Mouse (Mus musculus) ES-Bruce4 (cell line): ENCODE data around the gene Cish. TPM values are rescaled to one million over a fixed set of nuclear protein-coding genes. Genes with fewer than 3 reads are reported as not detected.
A peak's percentile ranks its signal among the peaks of the same experiment; 100 is the strongest.

Experiments
- H3K27ac ChIP-seq: 2 replicates; pipeline ENCODE4 v1.5.1; 2012; ENCODE audit warnings: low read length, inconsistent platforms; ENCODE audit not compliant: insufficient read depth
- H3K27me3 ChIP-seq: 2 replicates; pipeline ENCODE4 v1.6.1; 2012; ENCODE audit warnings: mild to moderate bottlenecking, low read length, inconsistent platforms; ENCODE audit not compliant: control insufficient read depth, poor library complexity, insufficient read depth, severe bottlenecking
- H3K36me3 ChIP-seq: 2 replicates; pipeline ENCODE4 v1.6.1; 2012; ENCODE audit warnings: inconsistent platforms, mild to moderate bottlenecking, low read length, moderate library complexity; ENCODE audit not compliant: control insufficient read depth, poor library complexity, insufficient read depth, severe bottlenecking
- H3K4me1 ChIP-seq: one replicate; pipeline ENCODE4 v1.8.1; 2011; ENCODE audit warnings: low read length; ENCODE audit not compliant: control insufficient read depth, insufficient read depth
- H3K4me3 ChIP-seq: 2 replicates; pipeline ENCODE4 v1.5.1; 2011; ENCODE audit warnings: low read depth, mild to moderate bottlenecking, low read length
- H3K9ac ChIP-seq: 2 replicates; pipeline ENCODE4 v1.6.1; 2012; ENCODE audit warnings: low read depth, mild to moderate bottlenecking, inconsistent platforms; ENCODE audit not compliant: poor library complexity, severe bottlenecking
- H3K9me3 ChIP-seq: replicated peaks from 2 replicates; pipeline ENCODE4 v1.6.1; 2012; ENCODE audit warnings: mild to moderate bottlenecking, low read length, inconsistent platforms; ENCODE audit not compliant: control insufficient read depth, poor library complexity, insufficient read depth, severe bottlenecking
- CTCF ChIP-seq: IDR thresholded peaks from one replicate; pipeline ENCODE4 v1.8.1; 2011; ENCODE audit warnings: low read depth, low read length
- EP300 ChIP-seq: IDR thresholded peaks from 2 replicates; pipeline ENCODE4 v1.6.1; 2011; ENCODE audit warnings: low read depth, low read length; ENCODE audit not compliant: insufficient read depth
- POLR2A ChIP-seq: IDR thresholded peaks from one replicate; pipeline ENCODE4 v1.8.1; 2011; ENCODE audit warnings: low read length; ENCODE audit not compliant: insufficient read depth
- polyA plus RNA-seq: library from polyadenylated mRNA; stranded (reverse); fragments of >200 nt; gene quantifications from 2 replicates; pipeline ENCODE4 v1.2.4, GENCODE M21; 2011; ENCODE audit warnings: low read depth; ENCODE audit not compliant: missing spikeins, insufficient read depth, insufficient read length

Gene Cish
- polyA plus RNA-seq, 1 experiment = 13.7 TPM

DNA sequence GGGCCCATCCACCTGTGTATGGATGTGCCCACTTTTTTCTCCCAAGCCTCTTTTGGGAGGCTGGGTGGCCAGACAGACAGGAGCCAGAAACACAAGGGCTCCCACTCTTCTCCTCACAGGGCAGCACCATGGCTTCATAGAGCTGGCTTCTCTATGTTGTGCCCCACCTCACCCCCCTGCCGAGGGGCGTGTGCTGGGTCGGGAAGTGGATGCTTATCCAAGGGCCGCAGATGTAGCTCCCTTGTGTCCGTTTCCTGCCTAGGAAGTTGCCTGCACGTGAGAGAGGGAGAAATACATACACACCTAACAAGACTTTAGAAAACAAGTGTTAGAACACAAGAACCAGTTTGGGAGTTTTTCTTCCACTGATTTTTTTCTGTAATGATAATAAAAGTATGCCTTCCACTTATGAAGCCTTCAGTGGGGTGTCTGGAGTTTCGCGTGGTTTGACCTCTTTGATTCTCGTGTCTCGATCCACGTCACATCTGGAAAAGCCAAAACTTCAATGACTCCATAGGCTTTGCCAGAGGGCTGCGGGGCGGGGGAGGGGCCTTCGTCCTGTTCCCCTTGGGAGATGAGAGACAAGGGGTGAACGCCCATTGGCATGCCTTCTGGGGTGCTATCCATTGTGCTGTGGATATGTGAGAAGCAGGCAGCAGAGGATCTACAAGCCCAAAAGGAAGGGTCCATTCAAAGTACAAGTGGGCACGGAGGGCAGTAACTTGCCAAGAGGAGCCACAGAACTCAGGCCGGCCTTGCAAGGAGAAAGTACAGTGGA lies 5.9 kb downstream of the Cish start:
- TF ChIP-seq CTCF = no peak
- no peak for TF ChIP-seq EP300
- TF ChIP-seq POLR2A = no peak
- Histone ChIP-seq H3K4me1 (peaks cover 9% of the 10 kb centered on the region), H3K27ac (no peak overlapping the region), H3K36me3 (peaks cover 10% of the 10 kb centered on the region), H3K4me3 (no peak overlapping the region), H3K9me3 (no peaks in the 10 kb centered on the region), H3K27me3 (no peaks in the 10 kb centered on the region), H3K9ac (no peak overlapping the region)

DNA sequence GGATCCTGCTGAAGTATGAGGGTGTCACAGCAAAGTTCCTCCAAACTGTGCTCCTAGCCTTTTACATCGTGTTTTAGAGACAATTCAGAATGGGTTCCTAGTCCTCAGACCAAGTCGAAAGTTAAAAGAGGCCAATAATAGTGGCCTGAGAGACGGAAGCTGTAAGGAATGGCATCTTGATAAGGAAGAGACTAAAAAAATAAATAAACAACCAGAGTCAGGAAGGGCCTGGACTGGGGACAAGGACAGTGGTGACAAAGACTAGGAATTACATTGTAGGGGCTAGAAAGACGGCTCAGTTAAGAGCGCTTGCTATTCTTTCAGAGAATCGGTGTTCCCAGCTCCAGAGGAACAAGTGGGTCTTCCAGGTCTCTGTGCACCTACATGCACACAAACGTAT lies 6.8 kb downstream of the Cish start:
- Histone ChIP-seq H3K4me3 (no peak overlapping the region), H3K36me3 (peaks cover 10% of the 10 kb centered on the region), H3K9ac (no peak overlapping the region), H3K9me3 (no peaks in the 10 kb centered on the region), H3K4me1 (peaks cover 9% of the 10 kb centered on the region), H3K27me3 (no peaks in the 10 kb centered on the region), H3K27ac (no peak overlapping the region)
- no peak for TF ChIP-seq EP300
- no peak for TF ChIP-seq POLR2A
- no peak for TF ChIP-seq CTCF

DNA sequence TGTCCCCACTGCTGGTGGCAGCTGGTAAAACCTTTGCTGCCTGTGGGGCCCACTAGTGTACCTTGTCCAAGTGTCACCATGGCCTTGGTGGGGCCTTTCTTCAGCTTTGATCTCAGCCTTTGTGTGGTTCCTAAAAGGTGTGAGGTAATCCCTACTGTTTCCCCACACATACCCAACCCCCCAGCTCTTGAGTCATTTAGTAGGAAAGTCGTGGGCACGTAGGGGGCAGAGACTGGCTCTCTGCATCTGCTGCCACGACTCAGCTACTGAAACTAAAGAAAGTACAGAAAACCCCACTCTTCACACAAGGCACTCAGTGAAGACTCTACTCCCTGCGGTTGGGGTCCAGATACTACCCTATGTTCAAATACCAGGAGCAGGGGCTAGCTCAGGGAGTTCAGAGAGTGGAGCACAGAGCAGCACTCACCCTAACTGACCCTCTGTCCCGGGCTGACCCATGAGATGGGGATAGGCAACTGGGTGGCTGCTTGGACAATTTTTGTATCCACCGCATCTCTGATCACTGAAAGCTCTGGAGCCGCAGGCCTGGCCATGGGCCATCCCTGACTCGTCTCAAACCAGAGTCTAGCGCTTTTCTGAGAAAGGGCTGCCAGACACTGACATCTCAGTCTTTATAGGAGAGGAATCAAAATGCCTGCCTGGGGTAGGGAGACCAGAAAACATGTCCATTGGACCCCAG lies 7.4 kb downstream of the Cish start:
- TF ChIP-seq POLR2A (no peak), CTCF (no peak), EP300 (no peak)
- Histone ChIP-seq H3K4me1 (peaks cover 5% of the 10 kb centered on the region), H3K9ac (no peak overlapping the region), H3K27me3 (no peaks in the 10 kb centered on the region), H3K4me3 (no peak overlapping the region), H3K36me3 (peaks cover 10% of the 10 kb centered on the region), H3K9me3 (no peaks in the 10 kb centered on the region), H3K27ac (no peak overlapping the region)

DNA sequence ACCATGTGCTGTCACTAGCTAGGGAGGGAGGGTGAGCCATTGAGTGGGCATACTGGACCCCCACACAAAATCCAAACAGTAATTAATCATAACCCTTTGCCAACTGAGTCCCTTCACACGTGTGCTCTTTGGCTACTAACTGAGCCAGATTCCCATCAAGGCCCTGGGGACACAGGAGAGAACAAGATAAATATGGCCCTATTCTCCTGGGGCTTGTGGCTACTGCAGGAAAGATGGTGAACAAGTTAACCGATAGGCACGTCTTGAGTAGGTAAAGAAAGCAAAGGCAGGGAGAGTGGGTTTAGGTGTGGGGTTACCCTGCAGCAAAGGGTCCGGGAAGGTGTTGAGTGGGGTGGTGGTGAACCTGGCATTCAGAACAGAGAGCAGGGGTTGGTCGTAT lies 8.1 kb downstream of the Cish start:
- Histone ChIP-seq H3K9me3 (no peaks in the 10 kb centered on the region), H3K4me1 (peaks cover 3% of the 10 kb centered on the region), H3K27ac (no peak overlapping the region), H3K9ac (no peak overlapping the region), H3K4me3 (no peak overlapping the region), H3K27me3 (no peaks in the 10 kb centered on the region), H3K36me3 (peaks cover 10% of the 10 kb centered on the region)
- TF ChIP-seq POLR2A (no peak), CTCF (no peak), EP300 (no peak)

DNA sequence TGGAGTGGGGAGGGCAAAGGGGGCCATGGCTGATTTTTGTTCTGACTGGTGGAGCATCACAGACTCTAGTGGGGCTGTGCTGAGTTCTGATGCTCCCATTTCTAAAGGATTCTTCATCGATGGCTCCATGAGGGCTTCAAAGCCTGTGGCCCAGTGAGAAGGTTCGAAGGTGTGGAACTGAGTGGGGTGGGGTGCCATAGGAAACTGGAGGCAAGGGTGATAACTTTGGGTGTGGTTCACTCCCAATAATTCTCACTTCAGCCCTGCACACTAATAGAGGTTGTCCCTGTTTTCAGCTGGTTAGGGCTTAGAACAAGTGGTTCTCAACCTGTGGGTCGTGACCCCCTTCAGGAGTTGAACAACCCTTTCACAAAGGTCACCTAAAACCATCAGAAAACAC lies 8.6 kb downstream of the Cish start:
- TF ChIP-seq EP300 (no peak), POLR2A (no peak), CTCF (no peak)
- Histone ChIP-seq H3K36me3 (peaks cover 10% of the 10 kb centered on the region), H3K27me3 (no peaks in the 10 kb centered on the region), H3K27ac (no peak overlapping the region), H3K9ac (no peak overlapping the region), H3K4me1 (peaks cover 3% of the 10 kb centered on the region), H3K9me3 (no peaks in the 10 kb centered on the region), H3K4me3 (no peak overlapping the region)

DNA sequence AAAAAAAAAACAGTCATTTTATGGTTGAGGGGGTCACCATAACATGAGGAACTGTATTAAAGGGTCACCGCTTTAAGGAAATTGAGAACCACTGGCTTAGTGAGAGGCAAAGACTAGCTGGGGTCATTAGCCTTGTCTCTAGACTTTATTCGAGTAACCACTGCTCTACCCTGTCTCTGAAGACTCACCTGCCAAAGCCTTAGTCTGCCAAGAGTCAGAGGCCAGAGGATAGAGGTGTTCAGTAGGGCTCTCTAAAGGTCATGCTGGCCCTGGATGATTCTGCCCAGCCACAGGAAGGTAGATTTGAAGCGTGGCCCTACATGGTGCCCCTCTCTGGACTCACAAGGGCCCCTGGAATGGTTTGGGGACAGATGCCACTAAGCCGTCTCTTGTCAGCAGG lies 9.2 kb downstream of the Cish start:
- TF ChIP-seq CTCF (no peak), POLR2A (no peak), EP300 (no peak)
- H3K4me1 ChIP-seq = peaks cover 3% of the 10 kb centered on the region
- H3K27ac ChIP-seq = peak overlapping the region; percentile 11
- no peak overlapping the region for H3K4me3 ChIP-seq
- no peaks in the 10 kb centered on the region for H3K9me3 ChIP-seq
- no peaks in the 10 kb centered on the region for H3K27me3 ChIP-seq
- no peak overlapping the region for H3K9ac ChIP-seq
- peaks cover 10% of the 10 kb centered on the region for H3K36me3 ChIP-seq
